Mouse (Mus musculus) midbrain, embryonic 12.5 days (tissue): ENCODE data around the gene Tlx2. TPM values are rescaled to one million over a fixed set of nuclear protein-coding genes. Genes with fewer than 3 reads are reported as not detected.

Experiments
- ATAC-seq: fragments of 200-750 bp; cut with Nextera tagmentation; 2 replicates; pipeline ENCODE4 v1.8.0; 2017; ENCODE audit warnings: low read depth, moderate TSS enrichment, moderate library complexity; ENCODE audit not compliant: low FRiP score
- H3K27ac ChIP-seq: fragments of 300-500 bp; sonication (generic); replicated peaks from 2 replicates; pipeline ENCODE4 v1.5.1; 2016; ENCODE audit warnings: mild to moderate bottlenecking
- H3K27me3 ChIP-seq: fragments of 300-500 bp; sonication (generic); 2 replicates; pipeline ENCODE4 v1.6.1; 2016; ENCODE audit warnings: mild to moderate bottlenecking
- H3K36me3 ChIP-seq: fragments of 300-500 bp; sonication (generic); 2 replicates; pipeline ENCODE4 v1.6.1; 2016
- H3K4me1 ChIP-seq: fragments of 300-500 bp; sonication (generic); 2 replicates; pipeline ENCODE4 v1.6.1; 2016
- H3K4me2 ChIP-seq: fragments of 300-500 bp; sonication (generic); replicated peaks from 2 replicates; pipeline ENCODE4 v1.6.1; 2016; ENCODE audit warnings: mild to moderate bottlenecking, moderate library complexity
- H3K4me3 ChIP-seq: fragments of 300-500 bp; sonication (generic); 2 replicates; pipeline ENCODE4 v1.5.1; 2016; ENCODE audit warnings: mild to moderate bottlenecking
- H3K9ac ChIP-seq: fragments of 300-500 bp; sonication (generic); replicated peaks from 2 replicates; pipeline ENCODE4 v1.6.1; 2016; ENCODE audit warnings: mild to moderate bottlenecking, moderate library complexity
- H3K9me3 ChIP-seq: fragments of 300-500 bp; sonication (generic); 2 replicates; pipeline ENCODE4 v1.6.1; 2016; ENCODE audit warnings: mild to moderate bottlenecking
- WGBS: fragments of 180-500 bp; shearing (Covaris S2); methylation state at CpG from one replicate; pipeline ENCODE4 v1.1.7; 2016; 5-methylcytosine and 5-hydroxymethylcytosine counted together
- polyA plus RNA-seq: library from polyadenylated mRNA; unstranded; fragments of >200 nt; fragmentation: Nextera tagmentation; extraction: Ambion mirVana; gene quantifications from 2 replicates; pipeline ENCODE4 v1.2.1, GENCODE M21; 2016

Tlx2 gene
- polyA plus RNA-seq, 1 experiment from 2014 or later = not detected

DNA sequence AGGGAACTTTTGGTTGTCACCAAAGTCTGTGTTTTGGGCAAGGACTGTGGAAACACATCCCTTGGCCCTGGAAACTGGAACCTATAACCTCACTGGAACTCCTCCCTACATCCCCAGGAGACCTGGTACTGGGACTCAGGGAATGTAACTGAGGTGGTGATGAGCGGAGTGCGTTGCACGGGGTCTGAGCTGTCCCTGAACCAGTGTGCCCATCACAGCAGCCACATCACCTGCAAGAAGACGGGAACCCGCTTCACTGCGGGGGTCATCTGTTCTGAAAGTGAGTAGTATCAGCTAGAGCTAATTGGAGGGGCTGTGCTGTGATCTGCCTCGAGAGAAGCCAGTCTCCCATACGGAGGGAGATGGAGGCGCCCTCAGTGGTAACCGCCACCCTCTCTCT lies 20.7 kb downstream of the Tlx2 start:
- peaks cover 16% of the 10 kb centered on the region for H3K36me3 ChIP-seq
- no peaks in the 10 kb centered on the region for H3K27me3 ChIP-seq
- no peak overlapping the region for H3K4me3 ChIP-seq
- no peak for ATAC-seq
- H3K9ac ChIP-seq = no peak overlapping the region
- H3K4me1 ChIP-seq = peaks cover 14% of the 10 kb centered on the region
- no peak overlapping the region for H3K4me2 ChIP-seq
- no peaks in the 10 kb centered on the region for H3K9me3 ChIP-seq
- no peak overlapping the region for H3K27ac ChIP-seq
- WGBS = 77% methylated on average over 10 of the region's 10 CpGs

- Histone ChIP-seq H3K9ac (no peak overlapping the region), H3K36me3 (no peaks in the 10 kb centered on the region), H3K27me3 (no peaks in the 10 kb centered on the region), H3K9me3 (no peaks in the 10 kb centered on the region), H3K4me1 (no peaks in the 10 kb centered on the region), H3K4me3 (no peak overlapping the region), H3K4me2 (no peak overlapping the region), H3K27ac (no peak overlapping the region)
- ATAC-seq = no peak
- WGBS = 82% methylated on average over 9 of the region's 9 CpGs
Measured at GRCm38 (mm10) chr6:83044742-83045141, 25.4 kb downstream of the Tlx2 start.

- H3K9me3 ChIP-seq = no peaks in the 10 kb centered on the region
- no peak overlapping the region for H3K4me2 ChIP-seq
- no peak overlapping the region for H3K9ac ChIP-seq
- no peaks in the 10 kb centered on the region for H3K36me3 ChIP-seq
- no peaks in the 10 kb centered on the region for H3K27me3 ChIP-seq
- WGBS = 91% methylated on average over 5 of the region's 5 CpGs
- H3K27ac ChIP-seq = no peak overlapping the region
- H3K4me3 ChIP-seq = no peak overlapping the region
- H3K4me1 ChIP-seq = no peaks in the 10 kb centered on the region
- ATAC-seq = no peak
Measured at GRCm38 (mm10) chr6:83043993-83044392, 26.1 kb downstream of the Tlx2 start.

GRCm38 (mm10) chr6:83043561-83043960 lies 26.5 kb downstream of the Tlx2 start:
- no peak overlapping the region for H3K27ac ChIP-seq
- 77% methylated on average over 6 of the region's 6 CpGs for WGBS
- no peak for ATAC-seq
- H3K4me2 ChIP-seq = no peak overlapping the region
- no peak overlapping the region for H3K4me3 ChIP-seq
- peaks cover 4% of the 10 kb centered on the region for H3K4me1 ChIP-seq
- no peaks in the 10 kb centered on the region for H3K27me3 ChIP-seq
- no peaks in the 10 kb centered on the region for H3K9me3 ChIP-seq
- H3K9ac ChIP-seq = no peak overlapping the region
- no peaks in the 10 kb centered on the region for H3K36me3 ChIP-seq

DNA sequence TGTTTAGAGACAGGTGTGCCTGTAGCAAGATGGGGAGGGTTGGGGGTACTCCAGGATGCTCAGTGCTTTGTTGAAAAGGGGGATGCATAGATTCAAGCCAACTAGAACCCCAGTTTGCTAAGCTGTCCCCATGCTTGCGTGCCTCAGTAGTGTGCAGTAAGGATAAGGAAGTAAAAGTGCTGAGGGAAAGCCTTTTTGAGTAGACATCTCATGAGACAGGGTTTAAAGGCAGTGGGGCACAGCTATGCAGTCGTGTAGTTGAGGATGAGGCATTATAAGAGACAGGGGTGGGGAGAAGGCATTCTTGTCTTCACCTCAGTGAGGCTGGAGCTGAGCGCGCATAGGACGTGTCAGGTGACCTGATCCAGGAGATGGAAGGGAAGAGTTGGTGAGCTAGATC lies 29.5 kb downstream of the Tlx2 start:
- Histone ChIP-seq H3K9ac (no peak overlapping the region), H3K4me1 (peaks cover 8% of the 10 kb centered on the region), H3K4me3 (no peak overlapping the region), H3K27me3 (peaks cover 21% of the 10 kb centered on the region), H3K36me3 (no peaks in the 10 kb centered on the region), H3K4me2 (no peak overlapping the region), H3K9me3 (no peaks in the 10 kb centered on the region), H3K27ac (no peak overlapping the region)
- WGBS = 79% methylated on average over 5 of the region's 5 CpGs
- ATAC-seq = no peak

DNA sequence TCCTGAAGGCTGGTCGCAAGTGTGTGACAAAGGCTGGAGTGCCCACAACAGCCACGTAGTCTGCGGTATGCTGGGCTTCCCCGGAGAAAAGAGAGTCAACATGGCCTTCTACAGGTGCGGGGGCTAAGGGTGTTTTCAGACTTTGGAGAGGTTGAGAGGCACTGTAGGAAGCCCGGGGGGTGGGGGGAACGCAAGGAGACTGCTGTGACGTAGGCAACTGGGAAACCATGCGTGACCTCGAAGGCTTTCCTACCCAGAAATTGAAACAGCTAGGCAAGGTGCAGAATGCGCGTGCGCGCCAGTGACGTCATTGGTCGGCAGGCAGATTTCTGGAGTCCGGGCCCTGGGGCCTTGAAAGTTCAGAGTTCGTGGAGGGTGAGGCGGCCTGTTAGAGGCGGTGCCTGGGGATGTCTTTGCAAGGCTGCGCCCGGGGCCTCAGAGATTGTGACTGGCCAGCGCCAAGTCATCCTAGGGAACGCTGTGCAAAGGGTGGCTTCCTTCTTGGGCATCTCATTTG lies 31.5 kb downstream of the Tlx2 start:
- no peak overlapping the region for H3K27ac ChIP-seq
- H3K9me3 ChIP-seq = no peaks in the 10 kb centered on the region
- H3K36me3 ChIP-seq = no peaks in the 10 kb centered on the region
- peak; percentile 31; the same call in 1 of the 2 replicates for ATAC-seq
- H3K4me1 ChIP-seq = peaks cover 19% of the 10 kb centered on the region
- peaks cover 32% of the 10 kb centered on the region for H3K27me3 ChIP-seq
- 7% methylated on average over 24 of the region's 24 CpGs for WGBS
- H3K9ac ChIP-seq = no peak overlapping the region; the same call in 1 of the 2 replicates
- peak overlapping the region; percentile 22 for H3K4me3 ChIP-seq
- H3K4me2 ChIP-seq = peak overlapping the region; percentile 59

DNA sequence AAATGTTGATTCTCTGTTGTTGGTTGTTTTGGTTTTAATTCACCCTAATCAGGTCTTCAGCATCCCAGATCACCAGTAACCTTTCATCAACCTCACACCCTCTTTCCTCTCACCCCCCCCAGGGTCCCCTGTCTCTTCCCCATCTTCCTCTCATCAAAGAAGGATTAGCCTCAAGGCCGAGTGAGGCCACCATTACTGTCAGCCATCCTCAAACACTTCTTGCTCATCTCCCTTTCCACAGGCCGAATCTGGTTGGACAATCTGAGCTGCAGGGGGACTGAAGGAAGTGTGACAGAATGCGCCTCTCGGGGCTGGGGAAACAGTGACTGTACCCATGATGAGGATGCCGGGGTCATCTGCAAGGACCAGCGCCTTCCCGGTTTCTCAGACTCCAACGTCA lies 32.9 kb downstream of the Tlx2 start:
- Histone ChIP-seq H3K9me3 (no peaks in the 10 kb centered on the region), H3K27me3 (peaks cover 41% of the 10 kb centered on the region), H3K9ac (no peak overlapping the region), H3K27ac (no peak overlapping the region), H3K4me2 (no peak overlapping the region), H3K4me1 (peaks cover 30% of the 10 kb centered on the region), H3K4me3 (no peak overlapping the region), H3K36me3 (no peaks in the 10 kb centered on the region)
- WGBS = 77% methylated on average over 8 of the region's 8 CpGs
- ATAC-seq = no peak

- Histone ChIP-seq H3K4me1 (peaks cover 33% of the 10 kb centered on the region), H3K9me3 (no peaks in the 10 kb centered on the region), H3K4me3 (peak overlapping the region; percentile 56), H3K27ac (0 out of 2 replicates have a peak overlapping the region, but pooled peaks have one; percentile 1), H3K27me3 (peaks cover 67% of the 10 kb centered on the region), H3K4me2 (peak overlapping the region; percentile 79), H3K36me3 (no peaks in the 10 kb centered on the region), H3K9ac (no peak overlapping the region; the same call in 1 of the 2 replicates)
- no peak for ATAC-seq
- 17% methylated on average over 5 of the region's 5 CpGs for WGBS
Measured at GRCm38 (mm10) chr6:83034463-83035055, 35.5 kb downstream of the Tlx2 start.

- peak; percentile 74 for ATAC-seq
- Histone ChIP-seq H3K4me2 (peak within 1 kb of the TSS; percentile 79), H3K4me3 (peak within 1 kb of the TSS; percentile 56), H3K9ac (peak within 1 kb of the TSS; percentile 56), H3K9me3 (no peaks in the 10 kb centered on the region), H3K36me3 (no peaks in the 10 kb centered on the region), H3K4me1 (peaks cover 29% of the 10 kb centered on the region), H3K27ac (peak within 1 kb of the TSS; percentile 64; the same call in 1 of the 2 replicates), H3K27me3 (peaks cover 77% of the 10 kb centered on the region)
- under 1% methylated on average over 51 of the region's 51 CpGs for WGBS
Measured at GRCm38 (mm10) chr6:83033249-83034185, 36.6 kb downstream of the Tlx2 start, which contains the start of the genes Dok1 and Loxl3. Dok1 (minus strand) TSS chr6:83033471. Loxl3 (plus strand) TSS chr6:83034173.

DNA sequence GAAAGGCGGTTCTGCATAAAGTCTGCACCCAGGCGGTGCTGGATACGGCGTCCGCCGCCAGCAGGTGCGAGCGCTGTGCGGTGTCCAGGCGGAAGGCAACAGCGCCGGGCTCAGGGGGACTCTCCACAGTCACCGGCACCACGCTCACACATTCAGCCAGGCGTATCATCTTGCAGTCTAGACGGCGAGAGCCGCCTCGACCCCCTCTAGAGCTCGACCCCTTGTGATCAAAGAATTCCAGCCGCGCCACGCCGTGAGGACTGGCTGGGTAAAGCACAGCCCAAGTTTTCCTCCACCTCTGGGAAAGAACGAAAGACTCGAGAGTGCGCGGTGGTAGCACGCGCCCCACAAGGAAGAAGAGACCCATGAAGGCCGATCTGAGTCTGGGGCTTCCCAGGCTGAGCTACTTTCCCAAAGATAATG lies 37.3 kb downstream of the Tlx2 start:
- peak overlapping the region; percentile 56 for H3K4me3 ChIP-seq
- H3K4me2 ChIP-seq = peak overlapping the region; percentile 79
- under 1% methylated on average over 31 of the region's 31 CpGs for WGBS
- no peak overlapping the region; the same call in 1 of the 2 replicates for H3K27ac ChIP-seq
- H3K9me3 ChIP-seq = no peaks in the 10 kb centered on the region
- H3K9ac ChIP-seq = peak overlapping the region; percentile 56
- ATAC-seq = peak; percentile 55
- H3K36me3 ChIP-seq = no peaks in the 10 kb centered on the region
- peaks cover 25% of the 10 kb centered on the region for H3K4me1 ChIP-seq
- peaks cover 81% of the 10 kb centered on the region for H3K27me3 ChIP-seq

DNA sequence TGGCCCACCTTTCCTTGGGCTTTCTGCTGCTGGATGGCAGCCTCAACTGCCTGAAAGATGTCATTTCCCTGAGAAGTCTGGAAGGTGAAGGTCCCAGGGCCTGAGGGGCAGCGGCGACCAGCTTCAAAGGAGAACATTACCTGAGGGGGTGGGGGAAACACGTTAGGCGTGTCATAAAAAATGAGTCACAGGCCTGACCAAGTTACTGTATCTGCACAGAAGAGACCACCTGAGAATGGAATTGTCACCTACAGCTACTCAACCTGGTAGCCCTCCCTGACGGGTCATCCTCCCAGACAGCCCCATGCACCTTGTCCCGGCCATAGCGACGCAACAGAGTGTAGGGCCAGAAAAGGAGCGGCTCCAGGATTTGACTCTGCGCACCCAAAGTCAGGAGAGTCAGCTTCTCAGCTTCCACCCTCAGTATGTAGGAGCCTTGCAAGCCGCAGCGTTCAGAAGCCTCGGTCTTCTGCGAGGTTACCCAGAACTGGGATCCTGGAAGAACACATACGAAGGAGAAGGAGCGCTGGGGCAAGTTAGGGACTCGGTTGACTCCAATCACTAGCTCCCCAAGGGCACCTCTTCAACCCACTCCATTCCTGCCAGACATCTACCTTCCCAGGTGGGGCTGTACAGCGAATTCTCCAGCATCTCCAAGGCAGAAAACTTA lies 38.0 kb downstream of the Tlx2 start:
- Histone ChIP-seq H3K27me3 (peaks cover 80% of the 10 kb centered on the region), H3K4me1 (peaks cover 25% of the 10 kb centered on the region)

More for the DNA sequence above, 38.0 kb downstream of the Tlx2 start:
- Histone ChIP-seq H3K27ac (no peak overlapping the region), H3K4me2 (peak overlapping the region; percentile 79), H3K9me3 (no peaks in the 10 kb centered on the region), H3K9ac (peak overlapping the region; percentile 56; the same call in 1 of the 2 replicates), H3K36me3 (no peaks in the 10 kb centered on the region), H3K4me3 (peak overlapping the region; percentile 56)
- no peak for ATAC-seq
- 16% methylated on average over 18 of the region's 18 CpGs for WGBS
